Mouse (Mus musculus) stomach, postnatal 0 days (tissue): ENCODE results near the gene Hdac4. TPM values are rescaled to one million over a fixed set of nuclear protein-coding genes. Genes with fewer than 3 reads are reported as not detected.

Experiments
- ATAC-seq: fragments of 200-750 bp; cut with Nextera tagmentation; 2 replicates; pipeline ENCODE4 v1.8.0; 2017; ENCODE audit not compliant: low FRiP score, low TSS enrichment
- DNase-seq: peaks from one replicate; pipeline ENCODE4 v3.0.0-alpha.2; 2016; ENCODE audit warnings: low spot score
- H3K27ac ChIP-seq: fragments of 300-500 bp; sonication (generic); replicated peaks from 2 replicates; pipeline ENCODE4 v1.5.1; 2014; ENCODE audit warnings: mild to moderate bottlenecking, control low read depth
- H3K27me3 ChIP-seq: fragments of 300-500 bp; sonication (generic); 2 replicates; pipeline ENCODE4 v1.6.1; 2014; ENCODE audit warnings: low read length; ENCODE audit not compliant: control insufficient read depth, insufficient read depth
- H3K36me3 ChIP-seq: fragments of 300-500 bp; sonication (generic); 2 replicates; pipeline ENCODE4 v1.6.1; 2014; ENCODE audit warnings: low read length, mixed read lengths; ENCODE audit not compliant: control insufficient read depth, insufficient read depth
- H3K4me1 ChIP-seq: fragments of 300-500 bp; sonication (generic); replicated peaks from 2 replicates; pipeline ENCODE4 v1.6.1; 2014; ENCODE audit warnings: antibody characterized with exemption; ENCODE audit not compliant: control insufficient read depth, insufficient read depth
- H3K4me2 ChIP-seq: fragments of 300-500 bp; sonication (generic); replicated peaks from 2 replicates; pipeline ENCODE4 v1.6.1; 2014; ENCODE audit warnings: low read depth, mild to moderate bottlenecking, control low read depth, moderate library complexity
- H3K4me3 ChIP-seq: fragments of 300-500 bp; sonication (generic); 2 replicates; pipeline ENCODE4 v1.5.1; 2014; ENCODE audit warnings: low read depth, low read length, control low read depth
- H3K9ac ChIP-seq: fragments of 300-500 bp; sonication (generic); 2 replicates; pipeline ENCODE4 v1.6.1; 2014; ENCODE audit warnings: mild to moderate bottlenecking, low read length, control low read depth, mixed read lengths
- H3K9me3 ChIP-seq: fragments of 300-500 bp; sonication (generic); 2 replicates; pipeline ENCODE4 v1.6.1; 2016; ENCODE audit warnings: low read length; ENCODE audit not compliant: control insufficient read depth
- CTCF ChIP-seq: IDR thresholded peaks from 2 replicates; pipeline ENCODE4 v1.5.1; 2016; ENCODE audit warnings: antibody characterized with exemption, low read depth, mild to moderate bottlenecking, moderate library complexity
- EP300 ChIP-seq: optimal IDR thresholded peaks from 2 replicates; pipeline ENCODE3; 2016; ENCODE audit warnings: antibody characterized with exemption
- WGBS: fragments of 180-500 bp; shearing (Covaris S2); extraction: QIAGEN DNeasy Blood & Tissue Kit; methylation state at CpG from one replicate; pipeline ENCODE4 v1.1.7; 2014; 5-methylcytosine and 5-hydroxymethylcytosine counted together
- polyA plus RNA-seq: library from polyadenylated mRNA; unstranded; fragments of >200 nt; fragmentation: Nextera tagmentation; extraction: Ambion mirVana; gene quantifications from 2 replicates; pipeline ENCODE4 v1.2.1, GENCODE M21; 2015

The Hdac4 gene
- polyA plus RNA-seq, 1 experiment from 2014 or later: 10.9 TPM

GRCm38 (mm10) chr1:92063271-92063670, 132.2 kb downstream of the Hdac4 start:
- Histone ChIP-seq H3K36me3 (no peaks in the 10 kb centered on the region), H3K9me3 (no peaks in the 10 kb centered on the region), H3K4me2 (no peak overlapping the region), H3K27ac (no peak overlapping the region), H3K27me3 (no peaks in the 10 kb centered on the region), H3K4me3 (no peak overlapping the region), H3K4me1 (no peaks in the 10 kb centered on the region), H3K9ac (no peak overlapping the region)
- TF ChIP-seq CTCF (no peak), EP300 (no peak)
- 94% methylated on average over 3 of the region's 3 CpGs for WGBS
- ATAC-seq (no peak), DNase-seq (no peak)

GRCm38 (mm10) chr1:92061198-92062073, 134.1 kb downstream of the Hdac4 start:
- WGBS: 63% methylated on average over 8 of the region's 8 CpGs
- Histone ChIP-seq H3K4me3 (no peak overlapping the region), H3K9ac (no peak overlapping the region), H3K27me3 (no peaks in the 10 kb centered on the region), H3K27ac (no peak overlapping the region), H3K4me1 (no peaks in the 10 kb centered on the region), H3K4me2 (no peak overlapping the region), H3K9me3 (no peaks in the 10 kb centered on the region), H3K36me3 (no peaks in the 10 kb centered on the region)
- no peak for DNase-seq
- TF ChIP-seq CTCF (no peak), EP300 (no peak)
- ATAC-seq: no peak

DNA sequence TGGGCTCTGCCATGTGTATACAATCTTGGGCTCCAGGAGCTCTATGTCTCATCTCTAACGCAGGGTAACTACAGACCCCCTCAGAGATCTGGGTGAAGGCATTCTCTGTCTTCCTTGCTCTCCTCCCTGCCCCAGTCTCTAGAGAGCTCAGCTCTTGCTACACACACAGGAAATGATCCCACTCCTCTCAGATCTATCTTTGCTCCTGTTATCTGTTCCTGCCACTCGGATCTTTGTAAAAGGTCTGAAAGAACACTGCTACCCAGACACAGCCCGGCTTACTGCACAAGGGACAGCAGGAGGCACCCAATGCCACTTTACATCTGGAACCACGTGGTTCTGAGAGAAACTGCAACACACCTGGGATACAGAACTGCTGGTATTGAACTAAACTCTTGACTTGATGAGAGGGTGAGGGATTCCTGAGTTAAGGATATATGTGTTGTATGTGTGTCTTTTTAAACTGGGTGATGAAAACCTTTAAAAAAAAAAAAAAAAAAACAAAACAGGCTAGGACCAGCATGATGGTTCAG, 134.9 kb downstream of the Hdac4 start:
- H3K4me3 ChIP-seq: no peak overlapping the region
- H3K9me3 ChIP-seq: no peaks in the 10 kb centered on the region
- no peak overlapping the region for H3K4me2 ChIP-seq
- no peak overlapping the region for H3K27ac ChIP-seq
- no peak overlapping the region for H3K9ac ChIP-seq
- H3K4me1 ChIP-seq: no peaks in the 10 kb centered on the region; the same call in 1 of the 2 replicates
- no peak for TF ChIP-seq EP300
- no peak; the same call in 1 of the 2 replicates for TF ChIP-seq CTCF
- 67% methylated on average over 4 of the region's 4 CpGs for WGBS
- no peaks in the 10 kb centered on the region for H3K27me3 ChIP-seq
- no peak for ATAC-seq
- DNase-seq: no peak
- H3K36me3 ChIP-seq: no peaks in the 10 kb centered on the region

DNA sequence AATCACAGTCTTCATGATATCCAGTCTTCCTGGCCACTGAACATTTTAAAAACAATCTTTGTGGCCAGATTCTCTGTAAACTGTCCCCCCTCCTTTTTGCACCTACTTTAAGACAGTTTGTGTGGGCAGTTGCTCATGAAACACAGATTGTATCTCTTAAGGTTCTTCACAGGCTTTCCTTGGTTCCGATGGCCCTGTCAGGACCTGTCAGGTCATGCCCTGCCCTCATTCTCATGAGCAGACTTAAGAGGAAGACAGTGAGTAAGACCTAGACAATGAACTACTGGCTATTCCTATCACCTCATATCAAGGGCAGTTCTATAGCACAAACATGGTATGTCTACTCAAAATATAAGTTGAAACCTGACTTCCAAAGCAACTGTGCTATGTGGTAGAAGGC, 135.9 kb downstream of the Hdac4 start:
- H3K36me3 ChIP-seq: no peaks in the 10 kb centered on the region
- no peaks in the 10 kb centered on the region for H3K27me3 ChIP-seq
- no peak overlapping the region for H3K4me3 ChIP-seq
- no peaks in the 10 kb centered on the region; the same call in 1 of the 2 replicates for H3K4me1 ChIP-seq
- H3K4me2 ChIP-seq: no peak overlapping the region
- H3K9ac ChIP-seq: no peak overlapping the region
- no peak for TF ChIP-seq EP300
- TF ChIP-seq CTCF: no peak
- ATAC-seq (no peak), DNase-seq (no peak)
- no peaks in the 10 kb centered on the region for H3K9me3 ChIP-seq
- 82% methylated on average over 1 of the region's 1 CpGs for WGBS
- no peak overlapping the region for H3K27ac ChIP-seq

DNA sequence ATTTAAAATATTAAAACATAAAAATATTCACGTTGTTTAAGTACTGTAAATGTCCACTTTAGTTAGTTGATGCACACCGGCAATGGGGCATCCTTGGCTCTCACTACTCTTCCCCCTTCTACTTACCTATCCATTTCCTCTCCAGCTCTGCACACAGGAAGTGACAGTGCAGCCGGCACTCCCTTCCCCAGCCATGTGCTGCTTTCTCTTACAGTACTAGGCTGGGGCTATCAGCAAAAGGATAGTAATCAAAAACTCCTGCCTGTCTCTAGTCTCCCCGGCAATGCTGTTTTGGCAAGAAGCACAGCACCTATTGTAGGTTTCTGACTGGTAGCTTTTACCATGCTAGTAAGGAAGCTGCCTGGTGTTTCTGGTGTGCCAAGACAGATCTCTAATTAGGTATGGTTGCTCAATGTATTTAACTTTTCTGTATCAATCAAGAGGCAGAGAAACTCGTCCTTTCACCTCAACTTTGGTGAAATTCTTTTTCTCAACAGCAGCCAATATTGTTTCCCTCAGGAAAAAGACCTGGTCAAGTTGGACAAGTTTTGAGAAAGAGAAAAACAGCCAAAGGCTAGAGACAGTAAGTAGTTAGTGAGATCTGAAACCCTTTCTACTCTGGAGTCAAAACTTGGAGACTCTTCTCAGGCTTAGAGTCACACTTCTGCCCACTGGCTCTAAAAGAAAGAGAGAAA, 136.6 kb downstream of the Hdac4 start:
- no peak overlapping the region for H3K4me2 ChIP-seq
- H3K27me3 ChIP-seq: no peaks in the 10 kb centered on the region
- H3K4me1 ChIP-seq: no peaks in the 10 kb centered on the region; the same call in 1 of the 2 replicates
- TF ChIP-seq EP300 (no peak), CTCF (no peak)
- H3K9me3 ChIP-seq: no peaks in the 10 kb centered on the region
- WGBS: 73% methylated on average over 5 of the region's 5 CpGs
- ATAC-seq (no peak), DNase-seq (no peak)
- H3K27ac ChIP-seq: no peak overlapping the region
- H3K36me3 ChIP-seq: no peaks in the 10 kb centered on the region
- H3K4me3 ChIP-seq: no peak overlapping the region
- no peak overlapping the region for H3K9ac ChIP-seq

DNA sequence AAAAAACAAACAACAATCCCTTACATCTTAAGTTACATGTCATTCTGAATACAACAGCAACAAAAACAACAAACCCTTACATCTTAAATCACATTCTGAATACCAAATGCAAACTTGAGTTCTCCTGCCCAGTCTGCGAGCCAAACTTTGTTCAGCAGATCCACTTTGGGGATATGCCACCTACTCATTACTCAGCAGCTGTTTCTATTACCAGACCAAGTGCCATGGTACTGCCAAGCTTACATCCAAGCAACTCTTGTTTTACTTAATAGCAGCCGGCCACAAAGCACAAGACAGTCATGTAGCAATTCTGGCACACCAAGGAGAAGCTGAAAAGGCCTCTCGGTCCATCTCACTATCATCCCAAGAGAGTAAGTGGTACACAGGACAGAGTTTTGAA, 138.4 kb downstream of the Hdac4 start:
- no peaks in the 10 kb centered on the region; the same call in 1 of the 2 replicates for H3K4me1 ChIP-seq
- no peaks in the 10 kb centered on the region for H3K27me3 ChIP-seq
- H3K9me3 ChIP-seq: no peaks in the 10 kb centered on the region
- no peak overlapping the region for H3K4me3 ChIP-seq
- H3K9ac ChIP-seq: no peak overlapping the region
- no peaks in the 10 kb centered on the region for H3K36me3 ChIP-seq
- H3K27ac ChIP-seq: no peak overlapping the region
- H3K4me2 ChIP-seq: no peak overlapping the region
- TF ChIP-seq EP300 (no peak), CTCF (no peak)
- DNase-seq: no peak
- 79% methylated on average over 3 of the region's 3 CpGs for WGBS
- no peak for ATAC-seq
